Mouse (Mus musculus) limb, embryonic 12.5 days (tissue): Measurements from ENCODE around the gene Capn2. TPM values are rescaled to one million over a fixed set of nuclear protein-coding genes. Genes with fewer than 3 reads are reported as not detected.

Experiments
- ATAC-seq: fragments of 200-750 bp; cut with Nextera tagmentation; 2 replicates; pipeline ENCODE4 v1.8.0; 2017; ENCODE audit warnings: low read depth, moderate TSS enrichment; ENCODE audit not compliant: insufficient number of reproducible peaks, insufficient read depth, low FRiP score, low TSS enrichment
- H3K27ac ChIP-seq: fragments of 300-500 bp; sonication (generic); 2 replicates; pipeline ENCODE4 v1.5.1; 2016; ENCODE audit warnings: mild to moderate bottlenecking, moderate library complexity
- H3K27me3 ChIP-seq: fragments of 300-500 bp; sonication (generic); 2 replicates; pipeline ENCODE4 v1.6.1; 2016; ENCODE audit warnings: mild to moderate bottlenecking, moderate library complexity
- H3K36me3 ChIP-seq: fragments of 300-500 bp; sonication (generic); 2 replicates; pipeline ENCODE4 v1.6.1; 2016; ENCODE audit warnings: mild to moderate bottlenecking, moderate library complexity
- H3K4me1 ChIP-seq: fragments of 300-500 bp; sonication (generic); replicated peaks from 2 replicates; pipeline ENCODE4 v1.6.1; 2016
- H3K4me2 ChIP-seq: fragments of 300-500 bp; sonication (generic); 2 replicates; pipeline ENCODE4 v1.6.1; 2016; ENCODE audit warnings: mild to moderate bottlenecking, moderate library complexity
- H3K4me3 ChIP-seq: fragments of 300-500 bp; sonication (generic); replicated peaks from 2 replicates; pipeline ENCODE4 v1.5.1; 2016; ENCODE audit warnings: mild to moderate bottlenecking
- H3K9ac ChIP-seq: fragments of 300-500 bp; sonication (generic); replicated peaks from 2 replicates; pipeline ENCODE4 v1.6.1; 2016; ENCODE audit warnings: mild to moderate bottlenecking, moderate library complexity
- H3K9me3 ChIP-seq: fragments of 300-500 bp; sonication (generic); 2 replicates; pipeline ENCODE4 v1.6.1; 2016; ENCODE audit warnings: mild to moderate bottlenecking, moderate library complexity
- WGBS: fragments of 180-500 bp; shearing (Covaris S2); methylation state at CpG from one replicate; pipeline ENCODE4 v1.1.7; 2016; 5-methylcytosine and 5-hydroxymethylcytosine counted together
- polyA plus RNA-seq: library from polyadenylated mRNA; unstranded; fragments of >200 nt; fragmentation: Nextera tagmentation; extraction: Ambion mirVana; gene quantifications from 2 replicates; pipeline ENCODE4 v1.2.1, GENCODE M21; 2016

The Capn2 gene
- polyA plus RNA-seq, 1 experiment from 2014 or later, result 134 TPM

GRCm38 (mm10) chr1:182481646-182482295, 35.6 kb downstream of the Capn2 start:
- no peak for ATAC-seq
- Histone ChIP-seq H3K4me1 (no peaks in the 10 kb centered on the region), H3K4me3 (no peak overlapping the region), H3K36me3 (peaks cover 98% of the 10 kb centered on the region), H3K4me2 (no peak overlapping the region), H3K27me3 (no peaks in the 10 kb centered on the region), H3K27ac (no peak overlapping the region), H3K9ac (no peak overlapping the region), H3K9me3 (no peaks in the 10 kb centered on the region)
- 83% methylated on average over 10 of the region's 10 CpGs for WGBS

GRCm38 (mm10) chr1:182481138-182481537, 36.3 kb downstream of the Capn2 start:
- no peak overlapping the region for H3K4me3 ChIP-seq
- no peaks in the 10 kb centered on the region for H3K4me1 ChIP-seq
- H3K36me3 ChIP-seq, result peaks cover 97% of the 10 kb centered on the region
- H3K27me3 ChIP-seq, result no peaks in the 10 kb centered on the region
- no peak overlapping the region for H3K9ac ChIP-seq
- WGBS, result 92% methylated on average over 7 of the region's 7 CpGs
- H3K27ac ChIP-seq, result no peak overlapping the region
- ATAC-seq, result no peak
- no peak overlapping the region for H3K4me2 ChIP-seq
- no peaks in the 10 kb centered on the region for H3K9me3 ChIP-seq

- ATAC-seq, result no peak
- H3K9ac ChIP-seq, result no peak overlapping the region
- no peak overlapping the region for H3K4me2 ChIP-seq
- H3K27me3 ChIP-seq, result no peaks in the 10 kb centered on the region
- no peaks in the 10 kb centered on the region for H3K9me3 ChIP-seq
- no peak overlapping the region for H3K4me3 ChIP-seq
- 85% methylated on average over 4 of the region's 4 CpGs for WGBS
- H3K36me3 ChIP-seq, result peaks cover 98% of the 10 kb centered on the region
- no peaks in the 10 kb centered on the region for H3K4me1 ChIP-seq
- H3K27ac ChIP-seq, result no peak overlapping the region
Observed at GRCm38 (mm10) chr1:182478935-182479334, 38.5 kb downstream of the Capn2 start.

- Histone ChIP-seq H3K27ac (no peak overlapping the region), H3K27me3 (no peaks in the 10 kb centered on the region), H3K4me3 (no peak overlapping the region), H3K9me3 (no peaks in the 10 kb centered on the region; the same call in 1 of the 2 replicates), H3K4me1 (no peaks in the 10 kb centered on the region), H3K4me2 (no peak overlapping the region), H3K36me3 (peaks cover 98% of the 10 kb centered on the region), H3K9ac (no peak overlapping the region)
- WGBS, result 90% methylated on average over 5 of the region's 5 CpGs
- ATAC-seq, result no peak
Observed at GRCm38 (mm10) chr1:182475005-182475796, 42.2 kb downstream of the Capn2 start.

GRCm38 (mm10) chr1:182465978-182466377, 51.4 kb downstream of the Capn2 start:
- no peaks in the 10 kb centered on the region; the same call in 1 of the 2 replicates for H3K9me3 ChIP-seq
- WGBS, result 94% methylated on average over 4 of the region's 4 CpGs
- no peak for ATAC-seq
- H3K4me3 ChIP-seq, result no peak overlapping the region
- no peaks in the 10 kb centered on the region for H3K27me3 ChIP-seq
- no peak overlapping the region for H3K9ac ChIP-seq
- H3K4me2 ChIP-seq, result no peak overlapping the region
- peaks cover 70% of the 10 kb centered on the region for H3K36me3 ChIP-seq
- no peaks in the 10 kb centered on the region for H3K4me1 ChIP-seq
- no peak overlapping the region for H3K27ac ChIP-seq

- H3K36me3 ChIP-seq, result peaks cover 66% of the 10 kb centered on the region
- H3K9ac ChIP-seq, result no peak overlapping the region
- H3K9me3 ChIP-seq, result no peaks in the 10 kb centered on the region; the same call in 1 of the 2 replicates
- H3K4me1 ChIP-seq, result no peaks in the 10 kb centered on the region
- H3K27ac ChIP-seq, result no peak overlapping the region
- H3K4me3 ChIP-seq, result no peak overlapping the region
- H3K4me2 ChIP-seq, result no peak overlapping the region
- H3K27me3 ChIP-seq, result no peaks in the 10 kb centered on the region
- 81% methylated on average over 4 of the region's 4 CpGs for WGBS
- ATAC-seq, result no peak
Observed at GRCm38 (mm10) chr1:182465309-182465708, 52.1 kb downstream of the Capn2 start.

GRCm38 (mm10) chr1:182461813-182462212, 55.6 kb downstream of the Capn2 start:
- Histone ChIP-seq H3K36me3 (peaks cover 56% of the 10 kb centered on the region), H3K4me2 (no peak overlapping the region)
- WGBS, result 94% methylated on average over 10 of the region's 10 CpGs

GRCm38 (mm10) chr1:182461261-182461660, 56.1 kb downstream of the Capn2 start:
- 74% methylated on average over 7 of the region's 7 CpGs for WGBS
- H3K4me2 ChIP-seq, result no peak overlapping the region

More at GRCm38 (mm10) chr1:182461813-182462212, 55.6 kb downstream of the Capn2 start:
- ATAC-seq, result no peak
- H3K27ac ChIP-seq, result no peak overlapping the region
- H3K4me3 ChIP-seq, result no peak overlapping the region
- H3K9me3 ChIP-seq, result no peaks in the 10 kb centered on the region
- no peaks in the 10 kb centered on the region for H3K27me3 ChIP-seq
- H3K4me1 ChIP-seq, result no peaks in the 10 kb centered on the region
- H3K9ac ChIP-seq, result no peak overlapping the region

GRCm38 (mm10) chr1:182460291-182461244, 56.8 kb downstream of the Capn2 start:
- Histone ChIP-seq H3K4me1 (no peaks in the 10 kb centered on the region), H3K4me2 (no peak overlapping the region), H3K9ac (no peak overlapping the region), H3K27me3 (no peaks in the 10 kb centered on the region), H3K27ac (peak overlapping the region; percentile 5; the same call in 1 of the 2 replicates), H3K36me3 (peaks cover 62% of the 10 kb centered on the region), H3K4me3 (no peak overlapping the region), H3K9me3 (no peaks in the 10 kb centered on the region)
- 84% methylated on average over 13 of the region's 13 CpGs for WGBS
- ATAC-seq, result no peak

More at GRCm38 (mm10) chr1:182461261-182461660, 56.1 kb downstream of the Capn2 start:
- H3K9me3 ChIP-seq, result no peaks in the 10 kb centered on the region
- peaks cover 55% of the 10 kb centered on the region for H3K36me3 ChIP-seq
- ATAC-seq, result no peak
- no peaks in the 10 kb centered on the region for H3K27me3 ChIP-seq
- H3K27ac ChIP-seq, result peak overlapping the region; percentile 5; the same call in 1 of the 2 replicates
- no peak overlapping the region for H3K4me3 ChIP-seq
- no peak overlapping the region for H3K9ac ChIP-seq
- H3K4me1 ChIP-seq, result no peaks in the 10 kb centered on the region

- no peaks in the 10 kb centered on the region for H3K4me1 ChIP-seq
- no peak for ATAC-seq
- 93% methylated on average over 8 of the region's 8 CpGs for WGBS
- no peak overlapping the region for H3K27ac ChIP-seq
- H3K36me3 ChIP-seq, result peaks cover 72% of the 10 kb centered on the region
- no peak overlapping the region for H3K4me3 ChIP-seq
- H3K9me3 ChIP-seq, result no peaks in the 10 kb centered on the region
- H3K4me2 ChIP-seq, result no peak overlapping the region
- no peak overlapping the region for H3K9ac ChIP-seq
- no peaks in the 10 kb centered on the region for H3K27me3 ChIP-seq
Observed at GRCm38 (mm10) chr1:182459436-182459835, 58.0 kb downstream of the Capn2 start.

GRCm38 (mm10) chr1:182458556-182458955, 58.9 kb downstream of the Capn2 start:
- ATAC-seq, result no peak
- Histone ChIP-seq H3K27me3 (no peaks in the 10 kb centered on the region), H3K4me1 (no peaks in the 10 kb centered on the region), H3K4me2 (no peak overlapping the region), H3K9ac (no peak overlapping the region), H3K9me3 (no peaks in the 10 kb centered on the region), H3K36me3 (peaks cover 77% of the 10 kb centered on the region), H3K4me3 (no peak overlapping the region), H3K27ac (no peak overlapping the region)
- WGBS, result 81% methylated on average over 19 of the region's 19 CpGs
